Mouse (Mus musculus) gastrocnemius, adult 18-20 months (tissue): ENCODE measurements around the gene Tcaf2. TPM values are rescaled to one million over a fixed set of nuclear protein-coding genes. Genes with fewer than 3 reads are reported as not detected.

Experiments used
- DNase-seq: peaks from one replicate; pipeline ENCODE4 v3.0.0; 2021; ENCODE audit warnings: low spot score
- long read RNA-seq, 2 experiments: library from polyadenylated mRNA; stranded (forward); transcript quantifications; one replicate each; pipeline ENCODE4 v2.0.0; 2021
- total RNA-seq, 2 experiments: library from RNA; stranded (reverse); gene quantifications; 2 replicates each; pipeline ENCODE4 v1.2.3; 2021

The Tcaf2 gene
- 1 to 10 TPM; 1.7 to 2.0 TPM for total RNA-seq
- long read RNA-seq, experiment 1, result 0 reads
- long read RNA-seq, experiment 2, partial matches to known transcripts, result 1 of 2 reads
- long read RNA-seq, experiment 2, other reads (novel, unspliced or antisense), result 1 of 2 reads

DNA sequence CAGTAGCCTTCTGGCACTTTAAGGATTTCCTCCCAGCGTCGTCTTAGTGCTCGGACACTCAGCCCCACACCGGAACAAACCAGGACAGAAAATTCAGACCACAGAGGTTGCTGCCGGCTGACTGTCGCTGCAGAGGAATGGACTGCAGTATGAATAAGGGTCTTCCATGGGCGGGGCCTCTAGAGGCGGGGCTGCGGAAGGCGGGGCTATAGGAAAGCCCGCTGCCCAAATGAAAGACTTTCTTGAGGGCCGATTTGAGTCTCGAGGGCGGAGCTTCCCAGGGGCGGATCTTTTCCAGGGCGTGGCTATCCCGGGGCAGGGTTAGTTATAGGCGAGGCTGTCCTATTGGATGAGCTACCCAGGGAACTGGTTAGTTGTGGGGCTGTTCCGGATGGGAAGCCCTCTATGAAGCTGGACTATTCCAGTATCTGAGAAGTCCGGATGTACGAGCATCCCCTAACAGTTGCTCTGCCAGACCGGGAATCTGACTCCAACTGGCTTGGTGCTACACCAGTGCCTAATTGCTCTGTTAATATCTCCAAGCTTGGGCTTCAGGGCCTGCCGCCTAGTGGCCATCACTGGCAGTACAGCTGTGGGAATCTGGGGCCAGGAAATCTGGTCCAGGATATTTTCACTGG, at the start of gene Tcaf2:
Gene Tcaf2 (minus strand): TSS at position 343 of the 638 bp plus-strand sequence.
- DNase-seq, result peak; percentile 93

DNA sequence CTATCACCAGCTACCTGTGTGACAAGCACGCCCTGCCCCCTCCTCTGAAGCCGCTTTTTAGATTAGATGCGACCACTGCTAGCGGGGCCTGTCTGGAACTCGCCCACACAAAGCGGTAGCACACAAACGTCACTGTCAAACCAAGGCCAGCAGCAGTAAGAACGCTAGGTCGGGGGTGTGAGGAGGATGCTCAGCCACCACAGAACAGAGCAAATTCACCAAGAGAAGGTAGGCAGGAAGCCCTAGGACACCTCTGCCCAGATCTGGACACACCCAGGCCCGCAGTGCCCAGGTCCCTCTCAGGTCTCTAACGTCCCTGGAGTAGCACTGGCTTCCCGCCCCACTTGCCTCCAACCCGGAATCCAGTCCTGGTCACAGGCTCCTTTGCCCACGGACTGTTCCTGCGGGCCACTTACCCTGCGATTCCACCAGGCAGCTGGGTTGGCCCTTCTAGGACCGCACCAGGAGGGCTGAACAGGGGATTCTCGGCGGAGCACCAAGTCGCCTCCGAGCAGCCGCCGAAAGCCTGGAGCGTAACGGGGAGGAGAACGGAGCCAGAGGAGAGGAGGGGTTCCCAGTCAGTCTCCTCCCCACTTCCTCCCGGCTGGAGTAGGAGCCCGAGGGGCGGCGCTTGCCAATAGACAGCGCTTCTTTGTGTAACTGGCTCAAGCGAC, 47.6 kb upstream of the Tcaf2 start:
- peak; percentile 75 for DNase-seq

DNA sequence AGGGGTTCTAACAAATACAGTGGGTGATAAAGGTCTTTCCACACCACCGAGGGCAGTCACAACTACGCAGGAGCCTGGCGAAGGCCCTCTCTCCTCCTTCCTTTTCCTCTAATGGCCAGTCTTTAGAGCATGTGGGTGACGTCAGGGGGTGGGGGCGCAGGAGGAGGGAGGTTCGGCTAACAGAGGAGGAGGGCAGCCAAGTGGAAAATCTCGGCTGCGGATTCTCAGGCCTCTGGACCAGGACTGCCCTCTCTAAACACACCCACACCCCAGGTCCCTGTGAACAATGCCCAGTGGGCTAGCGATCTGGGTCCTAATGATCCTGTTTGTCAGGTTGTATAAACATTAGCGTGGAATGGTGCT, 47.1 kb upstream of the Tcaf2 start:
- DNase-seq, result peak; percentile 80

DNA sequence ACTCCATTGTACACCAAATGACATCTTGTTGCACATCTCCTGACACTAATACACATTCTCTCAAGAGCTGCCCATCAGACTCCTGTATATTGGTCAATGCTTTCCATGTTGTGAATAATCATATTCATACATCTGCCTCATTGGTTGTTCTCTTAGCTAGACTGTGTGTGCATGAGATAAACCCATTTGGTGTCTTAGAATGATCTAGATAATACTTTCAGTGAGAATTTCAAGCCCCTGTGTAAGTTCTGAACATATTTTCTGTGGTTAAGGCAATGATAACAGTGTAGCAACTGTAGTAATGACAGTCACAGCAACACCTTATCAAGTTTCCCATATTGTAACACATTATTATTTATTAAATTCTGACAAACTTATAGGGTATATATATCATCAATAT, 44.7 kb upstream of the Tcaf2 start:
- DNase-seq, result no peak

- DNase-seq, result no peak
Measured at GRCm38 (mm10) chr6:42687907-42688306, 42.9 kb upstream of the Tcaf2 start.

DNA sequence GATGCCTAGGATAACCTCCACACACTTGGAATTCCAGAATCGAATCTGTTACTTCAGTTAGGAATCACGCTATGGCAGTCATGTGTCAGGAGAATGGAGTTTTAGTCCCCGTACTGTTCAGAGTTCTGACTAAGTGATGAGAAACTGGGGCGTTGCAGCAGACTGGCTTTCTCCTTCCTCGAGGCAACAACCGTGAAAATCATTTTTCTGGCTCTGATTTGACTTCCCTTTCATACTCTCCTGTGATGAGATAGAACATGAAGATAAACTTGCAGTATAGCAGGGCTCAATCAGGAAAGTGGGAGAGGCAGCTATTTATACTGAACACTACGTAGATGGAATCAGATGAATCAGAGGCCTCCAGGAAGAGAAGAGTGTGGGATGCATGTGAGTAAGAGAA, 35.0 kb upstream of the Tcaf2 start:
- no peak for DNase-seq

GRCm38 (mm10) chr6:42676011-42676410, 31.0 kb upstream of the Tcaf2 start:
- no peak for DNase-seq

DNA sequence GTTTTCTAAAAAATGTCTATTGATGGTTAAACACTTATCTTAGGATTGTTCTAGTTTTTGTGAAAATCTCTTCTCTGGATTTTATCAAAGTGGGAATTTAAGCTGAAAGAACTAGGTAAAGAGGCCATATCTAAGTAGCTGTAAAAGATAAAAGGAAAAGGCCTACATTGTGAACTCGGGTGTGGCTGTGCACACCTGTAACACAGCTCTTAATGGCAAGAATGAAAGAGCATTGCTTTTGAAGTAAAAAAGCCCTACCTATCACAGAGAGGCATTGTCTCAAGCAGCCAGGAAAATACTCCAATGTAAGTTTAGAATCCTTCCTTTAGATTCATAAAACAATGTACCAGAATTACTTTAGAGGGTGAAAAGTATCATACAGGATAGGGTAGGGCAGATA, 26.7 kb upstream of the Tcaf2 start:
- DNase-seq, result no peak

DNA sequence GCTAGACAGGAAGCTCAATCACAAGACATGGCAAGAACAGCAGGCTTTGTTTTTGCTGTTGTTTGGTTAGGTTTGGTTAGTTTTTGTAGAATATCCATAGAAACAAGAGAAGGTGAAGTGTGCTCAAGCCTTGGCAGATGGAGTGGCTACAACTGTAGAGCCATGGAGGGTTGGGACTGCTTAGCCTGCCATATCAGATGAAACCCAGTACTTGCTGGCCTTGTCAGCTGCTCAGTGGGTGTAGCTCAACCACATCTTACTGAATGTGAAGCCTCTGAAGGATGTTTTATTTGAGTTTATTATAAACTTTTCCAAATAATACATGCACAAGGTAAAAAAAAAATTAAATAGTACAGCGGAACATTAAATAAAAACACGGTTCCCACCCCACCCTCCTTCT, 22.7 kb upstream of the Tcaf2 start:
- DNase-seq, result no peak

DNA sequence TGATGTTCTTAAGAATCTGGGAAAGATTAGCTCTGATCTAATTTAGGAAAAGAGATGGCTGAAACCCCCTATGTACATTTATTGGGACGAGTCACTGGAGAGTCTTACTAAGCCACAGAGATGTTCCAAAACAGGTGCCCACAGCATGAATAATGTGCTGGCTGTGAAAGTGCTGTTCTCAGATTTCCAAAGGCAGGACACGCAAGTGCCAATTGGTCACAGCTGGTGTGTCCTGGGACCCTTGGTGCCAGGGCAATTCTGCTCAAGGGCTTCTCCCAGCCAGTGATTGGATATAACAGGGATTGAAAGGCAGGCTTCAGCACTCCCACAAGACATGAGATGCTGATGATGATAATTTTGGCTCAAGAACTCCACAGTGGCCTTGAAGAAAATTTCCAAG, 16.7 kb upstream of the Tcaf2 start:
- peak; percentile 46 for DNase-seq

- no peak for DNase-seq
Measured at GRCm38 (mm10) chr6:42634393-42634792, 10.7 kb downstream of the Tcaf2 start.

- DNase-seq, result no peak
Measured at GRCm38 (mm10) chr6:42631395-42631794, 13.7 kb downstream of the Tcaf2 start.

- DNase-seq, result no peak
Measured at GRCm38 (mm10) chr6:42616904-42617303, 28.1 kb downstream of the Tcaf2 start.

DNA sequence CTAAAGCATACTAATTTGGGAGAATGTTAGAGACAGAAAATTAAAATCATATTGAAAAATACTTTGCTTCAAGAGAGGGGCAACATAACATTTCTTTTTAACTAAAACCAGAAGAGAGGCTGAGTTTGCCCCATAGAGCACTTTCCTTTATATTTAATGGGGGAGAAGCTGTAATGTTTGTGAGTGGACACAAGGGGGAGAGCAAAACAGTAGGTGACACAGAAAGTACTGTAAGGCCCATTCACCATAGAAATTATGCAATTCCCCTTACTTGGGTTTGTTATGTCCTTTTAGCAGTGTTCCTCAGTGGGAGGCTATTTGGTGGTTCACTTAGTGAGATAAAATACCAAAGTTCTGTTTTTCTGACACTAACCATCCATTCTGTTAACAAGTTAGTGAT, 32.8 kb downstream of the Tcaf2 start:
- peak; percentile 3 for DNase-seq

- DNase-seq, result no peak
Measured at GRCm38 (mm10) chr6:42610954-42611522, 34.0 kb downstream of the Tcaf2 start.

DNA sequence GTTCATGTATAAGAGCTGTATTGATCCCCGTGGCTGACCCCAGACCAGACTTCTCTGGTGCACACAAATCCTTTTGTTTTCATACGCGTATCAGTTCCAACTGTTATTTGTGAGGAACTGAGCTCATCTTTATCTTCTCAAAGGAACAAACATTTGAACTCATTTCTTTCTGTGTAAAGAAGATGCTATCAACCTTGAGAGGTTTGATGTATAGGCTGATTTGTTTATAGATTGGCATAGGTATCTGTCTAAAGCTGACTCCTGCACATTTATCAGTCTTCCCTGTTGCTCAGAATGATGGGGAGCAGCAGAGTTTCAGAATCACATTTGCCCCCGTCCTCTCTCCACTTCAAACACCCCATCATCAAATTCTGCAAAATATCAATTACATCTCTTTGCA, 47.5 kb downstream of the Tcaf2 start, which contains the start of gene Tcaf3:
Gene Tcaf3 (minus strand): TSS at position 101 of the 400 bp plus-strand sequence.
- no peak for DNase-seq

- DNase-seq, result no peak
Measured at GRCm38 (mm10) chr6:42593138-42593882, 51.7 kb downstream of the Tcaf2 start.

DNA sequence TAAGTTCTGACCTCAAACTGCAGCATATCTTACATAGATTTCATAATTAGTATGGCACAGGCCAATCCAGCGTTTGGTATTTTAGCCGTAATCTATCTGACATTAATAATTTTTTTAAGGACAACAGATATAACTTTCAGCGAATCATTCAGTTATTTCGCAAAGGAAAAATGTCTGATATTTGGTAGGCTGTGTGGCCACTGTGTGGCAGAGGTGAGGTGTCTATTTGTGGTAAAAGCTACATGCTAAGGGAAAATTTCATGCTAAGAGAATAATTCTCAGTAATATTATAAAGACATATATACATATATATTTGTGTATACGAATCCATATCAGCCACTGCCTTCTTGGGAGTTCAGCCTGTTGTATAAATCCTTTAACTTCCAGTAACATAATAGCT, 58.5 kb downstream of the Tcaf2 start:
- no peak for DNase-seq

GRCm38 (mm10) chr6:42583488-42583872, 61.6 kb downstream of the Tcaf2 start:
- DNase-seq, result peak; percentile 65

- DNase-seq, result no peak
Measured at GRCm38 (mm10) chr6:42582741-42583487, 62.1 kb downstream of the Tcaf2 start.

DNA sequence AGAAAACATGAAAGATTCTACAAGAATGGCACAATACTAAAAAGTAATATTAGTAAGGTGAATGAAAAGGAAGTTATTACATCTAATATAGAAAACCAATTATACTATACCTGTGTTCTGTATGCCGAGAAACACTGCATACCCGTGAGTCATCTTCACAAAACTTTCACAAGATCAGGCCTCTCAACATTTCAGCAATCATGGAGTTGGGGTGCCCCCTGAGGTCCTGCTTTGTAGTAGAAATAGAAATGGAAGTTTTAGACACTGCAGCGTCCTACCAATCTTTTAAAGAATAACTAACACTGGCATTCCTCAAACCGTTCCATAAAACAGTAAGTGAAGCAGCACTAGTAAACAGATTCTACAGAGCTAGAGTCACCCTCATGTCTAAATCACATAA, 66.4 kb downstream of the Tcaf2 start:
- DNase-seq, result peak; percentile 5
